Mouse (Mus musculus) limb, embryonic 14.5 days (tissue): ENCODE data around the gene Pik3c2b. TPM values are rescaled to one million over a fixed set of nuclear protein-coding genes. Genes with fewer than 3 reads are reported as not detected.
A peak's percentile ranks its signal among the peaks of the same experiment; 100 is the strongest.

ENCODE experiments used
- ATAC-seq: fragments of 200-750 bp; cut with Nextera tagmentation; 2 replicates; pipeline ENCODE4 v1.8.0; 2017; ENCODE audit warnings: low read depth, moderate number of reproducible peaks, moderate TSS enrichment; ENCODE audit not compliant: low FRiP score
- DNase-seq: peaks from one replicate; pipeline ENCODE4 v3.0.0-alpha.2; 2015; ENCODE audit warnings: low spot score
- H3K27ac ChIP-seq: fragments of 300-500 bp; sonication (generic); replicated peaks from 2 replicates; pipeline ENCODE4 v1.5.1; 2014; ENCODE audit warnings: low read depth, mild to moderate bottlenecking, low read length, moderate library complexity, mixed read lengths
- H3K27me3 ChIP-seq: fragments of 300-500 bp; sonication (generic); 2 replicates; pipeline ENCODE4 v1.6.1; 2014; ENCODE audit warnings: low read length, mixed read lengths; ENCODE audit not compliant: control insufficient read depth, insufficient read depth
- H3K36me3 ChIP-seq: fragments of 300-500 bp; sonication (generic); 2 replicates; pipeline ENCODE4 v1.6.1; 2014; ENCODE audit warnings: mild to moderate bottlenecking, low read length, moderate library complexity, mixed read lengths; ENCODE audit not compliant: control insufficient read depth, insufficient read depth
- H3K4me1 ChIP-seq: fragments of 300-500 bp; sonication (generic); 2 replicates; pipeline ENCODE4 v1.6.1; 2014; ENCODE audit warnings: antibody characterized with exemption, low read length, mixed read lengths; ENCODE audit not compliant: control insufficient read depth, insufficient read depth
- H3K4me2 ChIP-seq: fragments of 300-500 bp; sonication (generic); replicated peaks from 2 replicates; pipeline ENCODE4 v1.6.1; 2014; ENCODE audit warnings: low read depth, mild to moderate bottlenecking, low read length, moderate library complexity; ENCODE audit not compliant: severe bottlenecking
- H3K4me3 ChIP-seq: fragments of 300-500 bp; sonication (generic); replicated peaks from 2 replicates; pipeline ENCODE4 v1.5.1; 2014; ENCODE audit warnings: low read length
- H3K9ac ChIP-seq: fragments of 300-500 bp; sonication (generic); 2 replicates; pipeline ENCODE4 v1.6.1; 2014; ENCODE audit warnings: mild to moderate bottlenecking, low read depth, low read length, moderate library complexity; ENCODE audit not compliant: severe bottlenecking
- H3K9me3 ChIP-seq: fragments of 300-500 bp; sonication (generic); 2 replicates; pipeline ENCODE4 v1.6.1; 2016; ENCODE audit warnings: low read length; ENCODE audit not compliant: control insufficient read depth
- POLR2A ChIP-seq: fragments of 200-500 bp; IDR thresholded peaks from 2 replicates; pipeline ENCODE4 v1.8.0; 2012; ENCODE audit warnings: inconsistent platforms, mild to moderate bottlenecking, moderate library complexity, borderline replicate concordance; ENCODE audit not compliant: insufficient read depth, insufficient read length; ENCODE audit errors: extremely low read depth
- WGBS: fragments of 180-500 bp; shearing (Covaris S2); extraction: QIAGEN DNeasy Blood & Tissue Kit; methylation state at CpG from one replicate; pipeline ENCODE4 v1.1.7; 2014; 5-methylcytosine and 5-hydroxymethylcytosine counted together
- polyA plus RNA-seq, 2 experiments: library from polyadenylated mRNA; depleted of rRNA in 1 of 2; stranded (reverse) in 1 of 2; unstranded in 1 of 2; fragments of >200 nt; fragmentation: Nextera tagmentation in 1 of 2; extraction: Ambion mirVana in 1 of 2; gene quantifications; 2 replicates each; pipeline versions ENCODE4 v1.2.1 to v1.2.3; 2012 to 2014

Gene Pik3c2b
- polyA plus RNA-seq, 2 experiments = 8.1 to 10.7 TPM

DNA sequence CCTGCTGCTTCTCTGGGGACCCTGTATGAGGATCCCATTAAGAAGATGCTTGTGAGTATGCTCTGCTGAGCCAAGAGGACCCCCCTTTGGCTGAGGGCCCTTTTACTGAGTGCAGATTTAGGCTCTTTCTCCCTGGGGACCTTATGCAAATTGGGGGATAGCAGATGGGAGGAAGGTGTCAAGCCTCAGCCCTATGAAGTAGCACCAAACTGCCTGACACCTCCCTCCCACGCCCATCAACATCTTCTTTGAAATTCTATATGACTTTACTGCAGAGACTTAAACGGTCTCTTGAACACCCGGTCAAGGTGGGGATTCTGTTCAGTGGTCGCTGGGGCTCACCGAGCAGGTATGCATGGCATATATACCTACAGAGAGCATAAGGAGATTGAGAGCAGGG lies 7.6 kb downstream of the Pik3c2b start:
- H3K27me3 ChIP-seq = no peaks in the 10 kb centered on the region
- no peak overlapping the region for H3K4me2 ChIP-seq
- H3K36me3 ChIP-seq = no peaks in the 10 kb centered on the region
- no peak overlapping the region for H3K4me3 ChIP-seq
- 26% methylated on average over 5 of the region's 5 CpGs for whole genome bisulfite sequencing
- H3K4me1 ChIP-seq = peaks cover 19% of the 10 kb centered on the region
- no peak overlapping the region for H3K9ac ChIP-seq
- no peak for DNase-seq
- no peaks in the 10 kb centered on the region for H3K9me3 ChIP-seq
- no peak for ATAC-seq
- no peak overlapping the region for H3K27ac ChIP-seq
- TF ChIP-seq POLR2A = no peak

DNA sequence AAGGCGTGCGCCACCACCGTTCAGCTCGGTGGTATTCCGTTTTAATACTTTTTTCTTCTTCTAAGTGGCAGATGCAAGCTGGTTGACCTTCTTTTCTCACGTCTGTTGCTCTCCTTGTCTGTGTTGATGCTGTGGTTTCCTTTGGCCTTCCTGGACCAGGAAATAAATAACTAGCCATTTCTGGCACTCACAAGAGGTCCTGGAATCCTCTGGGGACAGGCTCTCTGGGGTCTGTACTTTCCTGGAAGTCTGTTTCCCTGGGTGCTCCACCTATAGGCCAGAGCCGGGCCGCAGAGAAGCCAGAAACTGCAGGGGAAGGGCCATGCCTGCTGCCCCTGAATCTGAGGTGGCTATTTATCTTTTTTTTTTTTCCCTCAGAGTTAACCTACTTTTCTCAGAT lies 8.9 kb downstream of the Pik3c2b start:
- no peak for TF ChIP-seq POLR2A
- no peak for ATAC-seq

DNA sequence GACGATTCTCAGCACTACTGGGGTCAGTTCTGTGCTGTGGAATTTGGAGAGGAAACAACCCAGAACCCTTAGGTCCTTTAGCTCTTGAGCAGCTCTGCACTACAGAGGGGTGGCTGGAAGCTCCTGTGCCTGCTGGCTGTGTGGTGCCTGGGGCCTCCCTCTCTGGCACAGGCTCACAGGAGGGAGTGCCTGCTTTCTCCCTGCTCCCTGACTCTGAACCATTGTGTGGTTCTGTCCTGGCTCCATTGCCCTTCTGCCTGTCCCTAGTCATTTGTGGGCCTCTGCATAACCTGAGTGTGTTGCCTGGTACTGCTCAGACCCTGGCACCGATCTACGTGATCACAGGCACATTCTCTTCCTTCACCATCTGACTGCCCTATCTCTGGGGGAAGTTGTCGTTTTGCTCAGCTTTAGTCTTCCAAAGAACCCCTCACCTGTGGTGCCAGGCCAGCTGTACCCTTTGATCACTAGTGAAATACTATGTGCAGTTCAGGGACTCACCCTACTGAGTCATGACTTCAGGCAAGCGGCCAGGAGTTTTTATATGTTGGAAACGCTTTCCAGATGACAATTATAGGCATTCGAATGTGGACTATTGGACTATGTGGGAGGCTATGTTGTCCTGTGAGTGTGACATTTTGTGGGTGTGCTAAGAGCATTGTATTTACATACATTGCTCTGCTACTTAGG lies 12.0 kb downstream of the Pik3c2b start:
- no peaks in the 10 kb centered on the region for H3K27me3 ChIP-seq
- no peaks in the 10 kb centered on the region for H3K9me3 ChIP-seq
- H3K9ac ChIP-seq = 0 out of 2 replicates have a peak overlapping the region, but pooled peaks have one; percentile 2
- peak; percentile 19; the same call in 1 of the 2 replicates for ATAC-seq
- H3K27ac ChIP-seq = no peak overlapping the region
- no peak overlapping the region for H3K4me3 ChIP-seq
- H3K4me1 ChIP-seq = peaks cover 24% of the 10 kb centered on the region
- TF ChIP-seq POLR2A = no peak
- 23% methylated on average over 7 of the region's 7 CpGs for WGBS
- DNase-seq = peak; percentile 63
- no peak overlapping the region for H3K4me2 ChIP-seq
- no peaks in the 10 kb centered on the region for H3K36me3 ChIP-seq

More for the DNA sequence above, 8.9 kb downstream of the Pik3c2b start:
- Histone ChIP-seq H3K4me2 (no peak overlapping the region), H3K9ac (no peak overlapping the region), H3K4me1 (peaks cover 19% of the 10 kb centered on the region), H3K27me3 (no peaks in the 10 kb centered on the region), H3K36me3 (no peaks in the 10 kb centered on the region), H3K27ac (no peak overlapping the region), H3K9me3 (no peaks in the 10 kb centered on the region), H3K4me3 (no peak overlapping the region)
- WGBS = 73% methylated on average over 8 of the region's 8 CpGs
- no peak for DNase-seq

DNA sequence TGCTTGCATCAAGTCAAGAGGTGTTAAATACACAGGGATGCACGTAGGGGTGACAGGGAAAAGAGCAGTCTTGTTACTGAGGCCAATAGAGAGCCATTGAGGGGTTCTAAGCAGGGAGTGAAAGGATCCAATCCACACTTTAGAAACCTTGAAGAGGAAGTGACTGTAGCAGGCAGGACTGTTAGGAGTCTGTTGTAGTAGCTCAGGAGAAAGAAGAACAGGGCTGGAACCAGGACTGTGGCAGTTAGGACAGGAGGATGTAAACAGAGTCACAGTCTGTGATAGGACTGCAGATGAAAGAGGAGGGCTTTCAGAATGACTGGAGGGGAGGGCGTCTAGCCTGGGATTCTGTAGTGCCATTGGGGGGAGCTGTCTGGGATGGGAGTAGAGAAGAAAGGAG lies 14.1 kb downstream of the Pik3c2b start:
- H3K4me3 ChIP-seq = no peak overlapping the region
- no peaks in the 10 kb centered on the region for H3K9me3 ChIP-seq
- H3K36me3 ChIP-seq = peaks cover 3% of the 10 kb centered on the region; the same call in 1 of the 2 replicates
- no peak overlapping the region for H3K27ac ChIP-seq
- H3K4me2 ChIP-seq = no peak overlapping the region
- WGBS = 28% methylated on average over 2 of the region's 2 CpGs
- no peak for DNase-seq
- ATAC-seq = no peak
- H3K4me1 ChIP-seq = peaks cover 24% of the 10 kb centered on the region
- H3K9ac ChIP-seq = no peak overlapping the region
- no peaks in the 10 kb centered on the region for H3K27me3 ChIP-seq
- TF ChIP-seq POLR2A = no peak

DNA sequence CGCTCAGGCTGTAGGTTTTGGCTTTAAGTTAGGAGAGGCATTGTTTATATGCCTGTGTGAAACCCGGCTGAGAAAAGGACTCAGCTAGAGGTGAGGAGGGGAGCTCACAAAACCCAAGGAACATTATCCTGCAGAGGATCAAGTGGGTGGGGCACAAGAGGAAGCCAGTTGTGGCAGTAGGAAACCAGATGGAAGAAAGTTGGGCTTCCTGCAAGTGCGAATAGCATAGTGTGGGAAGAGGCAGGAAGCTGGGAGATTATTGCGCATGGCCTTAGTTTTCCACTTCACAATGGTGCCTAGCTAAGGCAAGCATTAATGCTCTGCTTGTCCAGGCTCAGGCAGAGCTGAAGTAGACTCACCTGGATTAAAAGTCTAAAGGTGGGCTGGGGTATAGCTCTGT lies 15.2 kb downstream of the Pik3c2b start:
- Histone ChIP-seq H3K4me3 (no peak overlapping the region), H3K9me3 (no peaks in the 10 kb centered on the region), H3K4me1 (peaks cover 24% of the 10 kb centered on the region), H3K9ac (no peak overlapping the region), H3K4me2 (no peak overlapping the region), H3K27me3 (no peaks in the 10 kb centered on the region), H3K27ac (no peak overlapping the region), H3K36me3 (peaks cover 3% of the 10 kb centered on the region; the same call in 1 of the 2 replicates)
- no peak for TF ChIP-seq POLR2A
- DNase-seq (no peak), ATAC-seq (no peak)
- 69% methylated on average over 4 of the region's 4 CpGs for WGBS

DNA sequence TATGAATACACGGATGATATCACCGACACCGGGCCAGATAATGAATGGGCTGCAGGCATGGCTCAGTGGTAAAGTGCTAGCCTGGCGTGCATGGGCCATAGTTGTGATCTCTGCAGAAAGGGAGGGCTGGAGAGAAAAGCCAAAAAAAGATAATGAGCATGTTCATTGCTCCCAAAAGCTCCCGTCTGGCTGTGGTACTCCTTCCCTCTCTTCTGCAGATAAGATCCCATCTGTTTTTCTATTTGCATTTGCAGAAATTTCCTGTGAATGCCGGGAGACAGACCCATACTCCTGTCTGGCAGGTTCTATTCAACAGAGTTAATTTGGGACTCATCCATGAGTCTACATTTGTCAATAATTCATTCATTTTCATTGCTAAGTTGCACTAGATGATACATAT lies 17.7 kb downstream of the Pik3c2b start:
- H3K9ac ChIP-seq = no peak overlapping the region
- ATAC-seq (no peak), DNase-seq (no peak)
- H3K36me3 ChIP-seq = peaks cover 17% of the 10 kb centered on the region
- no peak overlapping the region for H3K4me3 ChIP-seq
- H3K9me3 ChIP-seq = no peaks in the 10 kb centered on the region
- H3K4me2 ChIP-seq = no peak overlapping the region
- no peak for TF ChIP-seq POLR2A
- no peaks in the 10 kb centered on the region for H3K27me3 ChIP-seq
- peaks cover 11% of the 10 kb centered on the region; the same call in 1 of the 2 replicates for H3K4me1 ChIP-seq
- H3K27ac ChIP-seq = no peak overlapping the region
- 92% methylated on average over 6 of the region's 6 CpGs for WGBS
